Mouse (Mus musculus): ENCODE data around the gene Isca1.

- TF ChIP-seq POLR2A (IDR thresholded peaks at IDR 0.05; ENCODE audit: low read depth, low read length) (no peak), CTCF (IDR thresholded peaks at IDR 0.05; ENCODE audit: borderline replicate concordance, insufficient read depth, low read length) (no peak)
Measured at GRCm38 (mm10) chr13:59739397-59739796, 30.2 kb downstream of the Isca1 start.

All from embryonic fibroblast, embryonic 13.5 days (primary cell).